Mouse (Mus musculus): Measurements from ENCODE around the gene Nfkbil1.

- TF ChIP-seq CTCF (IDR thresholded peaks at IDR 0.05; ENCODE audit: low read depth) (no peak), EP300 (IDR thresholded peaks at IDR 0.05; ENCODE audit: low read depth) (no peak)
These were observed 16.0 kb downstream of the Nfkbil1 start for GRCm38 (mm10) chr17:35219601-35220041.
